Mouse (Mus musculus) neural tube, embryonic 15.5 days (tissue): Measurements from ENCODE around the gene Gm21783. TPM values are rescaled to one million over a fixed set of nuclear protein-coding genes. Genes with fewer than 3 reads are reported as not detected.
"Not testable (repeated sequence)": the region's sequence is repeated elsewhere in the genome, so short reads cannot be mapped to it uniquely, and the experiment has no call there.

ENCODE experiments used
- ATAC-seq: fragments of 200-750 bp; cut with Nextera tagmentation; 2 replicates; pipeline ENCODE4 v1.8.0; 2017; ENCODE audit warnings: mild to moderate bottlenecking, moderate TSS enrichment, moderate library complexity; ENCODE audit not compliant: low FRiP score
- H3K27ac ChIP-seq: fragments of 300-500 bp; sonication (generic); replicated peaks from 2 replicates; pipeline ENCODE4 v1.5.1; 2015; ENCODE audit warnings: mild to moderate bottlenecking, inconsistent platforms
- H3K27me3 ChIP-seq: fragments of 300-500 bp; sonication (generic); replicated peaks from 2 replicates; pipeline ENCODE4 v1.6.1; 2015; ENCODE audit warnings: inconsistent platforms
- H3K36me3 ChIP-seq: fragments of 300-500 bp; sonication (generic); 2 replicates; pipeline ENCODE4 v1.6.1; 2015; ENCODE audit warnings: inconsistent platforms
- H3K4me1 ChIP-seq: fragments of 300-500 bp; sonication (generic); 2 replicates; pipeline ENCODE4 v1.6.1; 2015; ENCODE audit warnings: inconsistent platforms
- H3K4me2 ChIP-seq: fragments of 300-500 bp; sonication (generic); 2 replicates; pipeline ENCODE4 v1.6.1; 2015; ENCODE audit warnings: inconsistent platforms, mild to moderate bottlenecking, moderate library complexity
- H3K4me3 ChIP-seq: fragments of 300-500 bp; sonication (generic); replicated peaks from 2 replicates; pipeline ENCODE4 v1.5.1; 2015; ENCODE audit warnings: mild to moderate bottlenecking, inconsistent platforms
- H3K9ac ChIP-seq: fragments of 300-500 bp; sonication (generic); replicated peaks from 2 replicates; pipeline ENCODE4 v1.6.1; 2015; ENCODE audit warnings: mild to moderate bottlenecking, inconsistent platforms
- H3K9me3 ChIP-seq: fragments of 300-500 bp; sonication (generic); replicated peaks from 2 replicates; pipeline ENCODE4 v1.6.1; 2016; ENCODE audit warnings: inconsistent platforms
- WGBS: fragments of 180-500 bp; shearing (Covaris S2); methylation state at CpG from one replicate; pipeline ENCODE4 v1.1.7; 2015; ENCODE audit warnings: mixed read lengths; 5-methylcytosine and 5-hydroxymethylcytosine counted together
- polyA plus RNA-seq: library from polyadenylated mRNA; unstranded; fragments of >200 nt; fragmentation: Nextera tagmentation; extraction: Ambion mirVana; gene quantifications from 2 replicates; pipeline ENCODE4 v1.2.1, GENCODE M21; 2015

Gene Gm21783
- not detected in 2 replicates for polyA plus RNA-seq

- H3K36me3 ChIP-seq, H3K9me3 ChIP-seq, ATAC-seq, H3K27me3 ChIP-seq, H3K4me3 ChIP-seq, H3K9ac ChIP-seq, H3K4me1 ChIP-seq, H3K4me2 ChIP-seq, H3K27ac ChIP-seq: not testable (repeated sequence)
- no CpG with 5 or more reads among the region's 1 CpGs for WGBS
Measured at GRCm38 (mm10) chrY:44981163-44981562, at the start of gene Gm21783. Gene Gm21783, minus strand, starts transcription at chrY:44981263.
